Mouse (Mus musculus) MEL (cell line): ENCODE results near the gene Sowaha. TPM values are rescaled to one million over a fixed set of nuclear protein-coding genes. Genes with fewer than 3 reads are reported as not detected.

ENCODE experiments used
- DNase-seq: peaks from one replicate; pipeline ENCODE4 v3.0.0; 2011; ENCODE audit warnings: low read depth, low spot score
- H3K27ac ChIP-seq: 2 replicates; pipeline ENCODE4 v1.5.1; 2012; ENCODE audit warnings: low read depth, mild to moderate bottlenecking, control low read depth, low read length, moderate library complexity; ENCODE audit not compliant: control insufficient read depth
- H3K27me3 ChIP-seq, 2 experiments: fragments of 150-350 bp in 1 of 2; sonication (generic) in 1 of 2; 2 replicates each; pipeline ENCODE4 v1.6.1; 2012; ENCODE audit warnings: low read length in 2 of 2, mild to moderate bottlenecking in 2 of 2, improper control_type of control experiment in 1 of 2, moderate library complexity in 1 of 2; ENCODE audit not compliant: insufficient read depth in 2 of 2, control insufficient read depth in 1 of 2
- H3K36me3 ChIP-seq, 2 experiments: 2 replicates each; pipeline ENCODE4 v1.6.1; 2012 to 2014; ENCODE audit warnings: low read length in 2 of 2, improper control_type of control experiment in 1 of 2, inconsistent platforms in 1 of 2, mild to moderate bottlenecking in 1 of 2; ENCODE audit not compliant: insufficient read depth in 2 of 2, control insufficient read depth in 1 of 2
- H3K4me1 ChIP-seq, 2 experiments: fragments of 150-350 bp in 1 of 2; sonication (generic) in 1 of 2; 2 replicates each; pipeline ENCODE4 v1.6.1; 2012; ENCODE audit warnings: low read length in 2 of 2, improper control_type of control experiment in 1 of 2, mild to moderate bottlenecking in 1 of 2; ENCODE audit not compliant: insufficient read depth in 2 of 2, control insufficient read depth in 1 of 2
- H3K4me3 ChIP-seq, 2 experiments: fragments of 150-350 bp in 1 of 2; sonication (generic) in 1 of 2; 2 replicates each; pipeline ENCODE4 v1.5.1; 2012; ENCODE audit warnings: low read depth in 2 of 2, low read length in 2 of 2, mild to moderate bottlenecking in 2 of 2, moderate library complexity in 2 of 2, control low read depth in 1 of 2, improper control_type of control experiment in 1 of 2; ENCODE audit not compliant: control insufficient read depth in 1 of 2, insufficient read depth in 1 of 2
- H3K79me2 ChIP-seq: 2 replicates; pipeline ENCODE4 v1.6.1; 2012; ENCODE audit warnings: mild to moderate bottlenecking, low read length, moderate library complexity; ENCODE audit not compliant: control insufficient read depth, poor library complexity, insufficient read depth
- H3K9ac ChIP-seq: 2 replicates; pipeline ENCODE4 v1.6.1; 2012; ENCODE audit warnings: low read depth, mild to moderate bottlenecking, control low read depth, low read length, moderate library complexity; ENCODE audit not compliant: control insufficient read depth, poor library complexity, severe bottlenecking
- H3K9me3 ChIP-seq: fragments of 150-350 bp; sonication (generic); replicated peaks from 2 replicates; pipeline ENCODE4 v1.6.1; 2012; ENCODE audit warnings: mild to moderate bottlenecking, low read length, improper control_type of control experiment, moderate library complexity; ENCODE audit not compliant: insufficient read depth
- BHLHE40 ChIP-seq: IDR thresholded peaks from 2 replicates; pipeline ENCODE4 v1.6.1; 2012; ENCODE audit warnings: low read depth, mild to moderate bottlenecking, inconsistent platforms, low read length, improper control_type of control experiment, borderline replicate concordance
- CHD2 ChIP-seq: IDR thresholded peaks from 2 replicates; pipeline ENCODE4 v1.6.1; 2011; ENCODE audit warnings: low read length, improper control_type of control experiment
- CTCF ChIP-seq, 3 experiments: IDR thresholded peaks in 2 of 3; conservative IDR thresholded peaks in 1 of 3; 2 replicates each; pipeline ENCODE4 v1.5.1; 2011 to 2012; ENCODE audit warnings: low read length in 3 of 3, low read depth in 2 of 3, mild to moderate bottlenecking in 2 of 3, improper control_type of control experiment in 1 of 3, inconsistent platforms in 1 of 3, mixed read lengths in 1 of 3, moderate library complexity in 1 of 3; ENCODE audit not compliant: control insufficient read depth in 1 of 3, insufficient read depth in 1 of 3, poor library complexity in 1 of 3, severe bottlenecking in 1 of 3
- E2F4 ChIP-seq: IDR thresholded peaks from 2 replicates; pipeline ENCODE4 v1.6.1; 2011; ENCODE audit warnings: low read depth, low read length, improper control_type of control experiment, borderline replicate concordance
- ELF1 ChIP-seq: IDR thresholded peaks from 2 replicates; pipeline ENCODE4 v1.6.1; 2014; ENCODE audit warnings: low read depth, mild to moderate bottlenecking, inconsistent platforms, low read length, improper control_type of control experiment, moderate library complexity
- GATA1 ChIP-seq: IDR thresholded peaks from 2 replicates; pipeline ENCODE4 v1.6.1; 2011; ENCODE audit warnings: low read depth, low read length, improper control_type of control experiment
- HCFC1 ChIP-seq: IDR thresholded peaks from 2 replicates; pipeline ENCODE4 v1.6.1; 2012; ENCODE audit warnings: low read depth, mild to moderate bottlenecking, inconsistent platforms, low read length, improper control_type of control experiment, moderate library complexity
- JUND ChIP-seq: IDR thresholded peaks from 2 replicates; pipeline ENCODE4 v1.6.1; 2011; ENCODE audit warnings: low read depth, mild to moderate bottlenecking, improper control_type of control experiment, low read length
- MAFK ChIP-seq: IDR thresholded peaks from 2 replicates; pipeline ENCODE4 v1.6.1; 2011; ENCODE audit warnings: low read depth, mild to moderate bottlenecking, low read length, improper control_type of control experiment, borderline replicate concordance
- MAX ChIP-seq: IDR thresholded peaks from 2 replicates; pipeline ENCODE4 v1.6.1; 2011; ENCODE audit warnings: low read length, improper control_type of control experiment
- MAZ ChIP-seq: IDR thresholded peaks from 2 replicates; pipeline ENCODE4 v1.6.1; 2012; ENCODE audit warnings: low read depth, mild to moderate bottlenecking, inconsistent platforms, low read length, improper control_type of control experiment
- MYC ChIP-seq: IDR thresholded peaks from 2 replicates; pipeline ENCODE4 v1.6.1; 2011; ENCODE audit warnings: low read depth, mild to moderate bottlenecking, low read length, improper control_type of control experiment, moderate library complexity
- NELFE ChIP-seq: IDR thresholded peaks from 2 replicates; pipeline ENCODE4 v1.6.1; 2011; ENCODE audit warnings: low read depth, low read length, improper control_type of control experiment
- POLR2A ChIP-seq, 2 experiments: IDR thresholded peaks; 2 replicates each; pipeline ENCODE4 v1.6.1; 2011 to 2012; ENCODE audit warnings: low read length in 2 of 2, mild to moderate bottlenecking in 2 of 2, control low read depth in 1 of 2, improper control_type of control experiment in 1 of 2, low read depth in 1 of 2, moderate library complexity in 1 of 2; ENCODE audit not compliant: control insufficient read depth in 1 of 2, insufficient read depth in 1 of 2, poor library complexity in 1 of 2
- POLR2AphosphoS5 ChIP-seq: IDR thresholded peaks from 2 replicates; pipeline ENCODE4 v1.6.1; 2012; ENCODE audit warnings: low read depth, borderline replicate concordance, mild to moderate bottlenecking, inconsistent platforms, low read length, moderate library complexity, mixed read lengths
- RAD21 ChIP-seq: IDR thresholded peaks from 2 replicates; pipeline ENCODE4 v1.6.1; 2011; ENCODE audit warnings: mild to moderate bottlenecking, low read depth, low read length, improper control_type of control experiment
- RCOR1 ChIP-seq: IDR thresholded peaks from 2 replicates; pipeline ENCODE4 v1.6.1; 2012; ENCODE audit warnings: low read depth, mild to moderate bottlenecking, inconsistent platforms, low read length, improper control_type of control experiment
- SIN3A ChIP-seq: IDR thresholded peaks from 2 replicates; pipeline ENCODE4 v1.6.1; 2012; ENCODE audit warnings: low read length, improper control_type of control experiment, inconsistent platforms
- SMC3 ChIP-seq: IDR thresholded peaks from 2 replicates; pipeline ENCODE4 v1.6.1; 2011; ENCODE audit warnings: low read depth, low read length, improper control_type of control experiment
- TAL1 ChIP-seq: IDR thresholded peaks from 2 replicates; pipeline ENCODE4 v1.6.1; 2012; ENCODE audit warnings: mild to moderate bottlenecking, inconsistent platforms, low read length, moderate library complexity, mixed read lengths
- TCF12 ChIP-seq: IDR thresholded peaks from 2 replicates; pipeline ENCODE4 v1.6.1; 2014; ENCODE audit warnings: low read depth, mild to moderate bottlenecking, inconsistent platforms, low read length, improper control_type of control experiment, moderate library complexity
- UBTF ChIP-seq: IDR thresholded peaks from 2 replicates; pipeline ENCODE4 v1.6.1; 2012; ENCODE audit warnings: low read depth, mild to moderate bottlenecking, inconsistent platforms, low read length, improper control_type of control experiment, moderate library complexity, borderline replicate concordance; ENCODE audit not compliant: insufficient read depth
- USF1 ChIP-seq: IDR thresholded peaks from 2 replicates; pipeline ENCODE4 v1.6.1; 2014; ENCODE audit warnings: low read depth, mild to moderate bottlenecking, inconsistent platforms, low read length, improper control_type of control experiment, moderate library complexity
- ZKSCAN1 ChIP-seq: IDR thresholded peaks from 2 replicates; pipeline ENCODE4 v1.6.1; 2012; ENCODE audit warnings: low read depth, mild to moderate bottlenecking, inconsistent platforms, low read length, improper control_type of control experiment, moderate library complexity
- ZNF384 ChIP-seq: IDR thresholded peaks from 2 replicates; pipeline ENCODE4 v1.6.1; 2012; ENCODE audit warnings: low read depth, mild to moderate bottlenecking, inconsistent platforms, low read length, improper control_type of control experiment
- polyA plus RNA-seq, 2 experiments: library from polyadenylated mRNA; stranded (reverse) in 1 of 2; unstranded in 1 of 2; fragments of >175 nt in 1 of 2; fragments of >200 nt in 1 of 2; gene quantifications; 2 replicates each; pipeline versions ENCODE4 v1.2.1 to v1.2.4; 2012; ENCODE audit warnings: low replicate concordance in 2 of 2, low read depth in 1 of 2; ENCODE audit not compliant: insufficient read length in 2 of 2, insufficient read depth in 1 of 2, missing spikeins in 1 of 2
- total RNA-seq: library from RNA; depleted of rRNA; stranded (reverse); fragments of 300-350 nt; gene quantifications from 2 replicates; pipeline ENCODE4 v1.2.3, GENCODE M21; 2012

The Sowaha gene
- total and polyA plus RNA-seq, 3 experiments = not detected

GRCm38 (mm10) chr11:53457372-53457954 is 22.6 kb downstream of the Sowaha start:
- no peak overlapping the region for H3K27ac ChIP-seq
- peaks cover 6 to 16% of the 10 kb centered on the region in 2 experiments; a peak in 3 of 4 replicates for H3K4me1 ChIP-seq

GRCm38 (mm10) chr11:53456474-53457371 is 23.4 kb downstream of the Sowaha start, which contains the start of the genes Gm10447 and Shroom1:
Gene Gm10447 (minus strand): TSS chr11:53457110.
Gene Shroom1 (plus strand): TSS chr11:53457205.
- Histone ChIP-seq H3K4me3 (peak within 1 kb of the TSS; percentile 47 to 65), H3K9me3 (no peaks in the 10 kb centered on the region), H3K27me3 (peaks cover 17 to 19% of the 10 kb centered on the region in 2 experiments), H3K36me3 (peaks cover 0 to 4% of the 10 kb centered on the region in 2 experiments; a peak in 1 of 4 replicates), H3K27ac (no peak within 1 kb of the TSS), H3K79me2 (no peaks in the 10 kb centered on the region), H3K9ac (peak within 1 kb of the TSS; percentile 52), H3K4me1 (peaks cover 2 to 10% of the 10 kb centered on the region in 2 experiments; a peak in 3 of 4 replicates)
- TF ChIP-seq ZKSCAN1 (no peak), JUND (no peak), TCF12 (no peak), BHLHE40 (0 out of 2 replicates have a peak, but pooled peaks have one; percentile 8), CTCF (IDR thresholded peaks at IDR 0.05 in 2 of 3, conservative IDR thresholded peaks at IDR 0.05 in 1 of 3; ENCODE audit: control insufficient read depth in 1 of 3, insufficient read depth in 1 of 3, low read depth in 2 of 3, low read length in 3 of 3, poor library complexity in 1 of 3, severe bottlenecking in 1 of 3) (peak in 1 of 3 experiments; percentile 43; a peak in 3 of 6 replicates), MAX (no peak), ELF1 (no peak), SMC3 (peak; percentile 35), MAFK (no peak), ZNF384 (no peak), RCOR1 (no peak), TAL1 (no peak), POLR2AphosphoS5 (no peak), NELFE (no peak), SIN3A (no peak), E2F4 (no peak), MAZ (no peak), RAD21 (no peak)
- DNase-seq = peak; percentile 33

More at GRCm38 (mm10) chr11:53457372-53457954, 22.6 kb downstream of the Sowaha start:
- DNase-seq = no peak
- no peak for TF ChIP-seq POLR2A (IDR thresholded peaks at IDR 0.05; ENCODE audit: control insufficient read depth in 1 of 2, insufficient read depth in 1 of 2, low read depth in 1 of 2, low read length in 2 of 2, poor library complexity in 1 of 2)
- TF ChIP-seq TCF12 = no peak
- no peak for TF ChIP-seq ZKSCAN1
- TF ChIP-seq NELFE = no peak
- TF ChIP-seq E2F4 = no peak
- no peak for TF ChIP-seq ZNF384
- no peak for TF ChIP-seq HCFC1
- TF ChIP-seq MAZ = no peak
- TF ChIP-seq UBTF = no peak
- TF ChIP-seq USF1 = no peak
- no peak for TF ChIP-seq CHD2
- TF ChIP-seq POLR2AphosphoS5 = no peak
- no peak for TF ChIP-seq MYC
- no peak for TF ChIP-seq GATA1
- TF ChIP-seq MAX = no peak
- no peak; the same call in 1 of the 2 replicates for TF ChIP-seq RAD21
- Histone ChIP-seq H3K4me3 (peak overlapping the region; percentile 47 to 65; a peak in 3 of 4 replicates), H3K36me3 (peaks cover 0 to 8% of the 10 kb centered on the region in 2 experiments; a peak in 1 of 4 replicates), H3K79me2 (no peaks in the 10 kb centered on the region), H3K27me3 (peaks cover 13 to 17% of the 10 kb centered on the region in 2 experiments), H3K9me3 (no peaks in the 10 kb centered on the region), H3K9ac (peak overlapping the region; percentile 52)
